Mouse (Mus musculus) erythroblast, embryonic 14.5 days (primary cell): ENCODE measurements around the gene Gm17657. TPM values are rescaled to one million over a fixed set of nuclear protein-coding genes. Genes with fewer than 3 reads are reported as not detected.

ENCODE experiments used
- H3K27me3 ChIP-seq: 2 replicates; pipeline ENCODE4 v1.6.1; 2012; ENCODE audit warnings: inconsistent platforms; ENCODE audit not compliant: control insufficient read depth
- H3K36me3 ChIP-seq: 2 replicates; pipeline ENCODE4 v1.6.1; 2012; ENCODE audit warnings: mild to moderate bottlenecking, inconsistent platforms; ENCODE audit not compliant: control insufficient read depth
- H3K4me1 ChIP-seq: 2 replicates; pipeline ENCODE4 v1.6.1; 2012; ENCODE audit warnings: inconsistent platforms; ENCODE audit not compliant: control insufficient read depth
- H3K4me3 ChIP-seq: replicated peaks from 2 replicates; pipeline ENCODE3; 2012; ENCODE audit warnings: moderate library complexity, mild to moderate bottlenecking, inconsistent platforms
- H3K9me3 ChIP-seq: 2 replicates; pipeline ENCODE4 v1.6.1; 2012; ENCODE audit warnings: low read length, inconsistent platforms, mixed read lengths; ENCODE audit not compliant: control insufficient read depth
- GATA1 ChIP-seq: IDR thresholded peaks from 2 replicates; pipeline ENCODE4 v1.6.1; 2012; ENCODE audit warnings: low read length, inconsistent platforms, mixed read lengths
- TAL1 ChIP-seq: IDR thresholded peaks from 3 replicates; pipeline ENCODE4 v1.6.1; 2012; ENCODE audit warnings: low read length, inconsistent platforms, mixed read lengths
- polyA plus RNA-seq: library from polyadenylated mRNA; stranded (reverse); fragments of >175 nt; gene quantifications from 2 replicates; pipeline ENCODE4 v1.2.3, GENCODE M21; 2012

Gm17657 gene
- polyA plus RNA-seq, 1 experiment = not detected

DNA sequence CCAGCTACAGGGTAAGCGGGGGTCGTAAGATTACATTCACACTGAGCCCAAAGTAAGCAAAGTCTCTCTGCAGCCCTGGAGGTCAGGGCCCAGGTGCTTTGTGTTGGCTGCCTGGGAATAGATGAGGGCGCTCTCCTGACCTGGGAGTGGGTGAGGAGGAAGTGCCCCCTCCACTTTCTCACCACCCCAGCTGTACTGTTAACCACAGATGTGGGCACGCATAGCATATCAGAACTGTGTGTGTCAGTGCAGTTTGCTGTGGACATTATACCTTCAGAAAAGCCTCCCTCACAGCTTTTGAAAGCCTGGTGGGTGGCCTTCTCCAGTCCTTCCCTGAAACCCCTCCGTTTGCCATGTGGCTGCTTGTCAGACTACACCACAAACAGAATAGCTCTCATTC is 34.9 kb upstream of the Gm17657 start:
- H3K9me3 ChIP-seq = no peaks in the 10 kb centered on the region
- H3K4me3 ChIP-seq = no peak overlapping the region
- no peaks in the 10 kb centered on the region for H3K27me3 ChIP-seq
- TF ChIP-seq TAL1 = no peak
- TF ChIP-seq GATA1 = no peak
- peaks cover 16% of the 10 kb centered on the region for H3K4me1 ChIP-seq
- H3K36me3 ChIP-seq = peaks cover 28% of the 10 kb centered on the region

DNA sequence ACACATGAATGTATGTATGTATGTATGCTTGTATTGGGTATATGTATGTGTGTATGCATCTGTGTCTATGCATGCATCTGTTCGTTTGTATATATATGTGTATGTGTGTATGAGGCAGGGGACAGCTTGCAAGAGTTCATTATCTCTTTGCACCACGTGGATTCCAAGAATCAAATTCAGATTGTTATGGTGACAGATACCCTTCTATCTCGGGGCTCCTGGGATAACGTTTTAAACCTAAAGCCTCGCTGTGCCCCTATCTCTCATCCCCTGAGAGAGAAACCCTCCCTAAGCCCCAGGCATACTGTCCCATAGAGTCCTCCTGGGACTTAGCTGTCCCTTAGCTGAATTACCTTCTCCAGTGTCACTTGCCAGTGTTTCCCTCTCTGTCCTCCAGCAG is 34.1 kb upstream of the Gm17657 start:
- Histone ChIP-seq H3K4me1 (peaks cover 16% of the 10 kb centered on the region), H3K4me3 (no peak overlapping the region), H3K27me3 (no peaks in the 10 kb centered on the region), H3K9me3 (no peaks in the 10 kb centered on the region), H3K36me3 (peaks cover 32% of the 10 kb centered on the region)
- TF ChIP-seq TAL1 = no peak
- TF ChIP-seq GATA1 = no peak

DNA sequence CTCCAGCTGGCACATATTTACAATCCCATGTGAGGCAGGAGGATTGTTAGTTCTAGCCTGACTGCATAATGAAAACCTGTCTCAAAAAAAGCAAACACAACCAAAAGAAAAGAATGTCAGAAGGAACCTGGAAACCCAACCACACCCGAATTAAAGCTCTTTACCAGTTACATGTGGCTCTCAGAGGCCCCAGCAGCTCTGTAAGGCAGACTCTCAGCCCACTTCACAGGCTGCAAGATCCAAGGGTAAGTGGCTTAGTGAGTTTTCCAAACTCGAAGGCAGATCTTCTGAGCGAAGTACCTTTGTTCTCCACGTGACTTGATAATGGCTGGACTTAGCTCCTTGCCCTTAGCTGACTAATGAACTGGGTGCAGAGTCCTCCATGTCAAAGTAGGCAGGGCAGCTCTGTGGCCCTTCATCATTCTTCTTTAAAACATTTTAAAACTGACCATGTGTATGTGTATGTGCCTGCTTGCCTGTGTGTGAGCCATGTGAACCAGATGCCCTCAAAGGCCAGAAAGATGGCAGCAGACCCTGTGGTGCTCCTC is 30.2 kb upstream of the Gm17657 start:
- TF ChIP-seq TAL1 (no peak), GATA1 (no peak)
- Histone ChIP-seq H3K4me1 (peaks cover 16% of the 10 kb centered on the region), H3K36me3 (peaks cover 55% of the 10 kb centered on the region)

DNA sequence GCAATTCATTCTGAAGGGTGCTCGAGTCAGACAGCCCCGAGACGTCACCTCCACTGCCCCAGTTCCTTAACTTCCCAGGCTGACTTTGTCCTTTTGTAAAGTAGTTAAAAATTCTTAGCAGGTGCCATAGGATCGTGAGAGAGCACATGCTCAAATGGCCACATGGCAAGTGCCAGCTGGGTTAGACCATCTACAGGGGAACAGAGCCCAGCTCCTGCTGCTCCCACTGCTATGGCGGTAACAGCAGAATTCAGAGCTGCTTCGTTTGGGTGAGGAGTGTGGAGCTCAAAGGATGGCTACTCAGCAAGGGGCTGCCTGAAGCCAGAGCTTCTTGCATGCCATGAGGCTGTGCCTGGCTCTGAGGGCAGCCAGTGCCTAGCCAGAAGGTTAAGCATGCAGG is 20.4 kb upstream of the Gm17657 start:
- H3K36me3 ChIP-seq = peaks cover 69% of the 10 kb centered on the region
- H3K27me3 ChIP-seq = no peaks in the 10 kb centered on the region
- no peaks in the 10 kb centered on the region; the same call in 1 of the 2 replicates for H3K4me1 ChIP-seq
- no peaks in the 10 kb centered on the region for H3K9me3 ChIP-seq
- no peak overlapping the region for H3K4me3 ChIP-seq
- TF ChIP-seq GATA1 (no peak), TAL1 (no peak)

More for the DNA sequence above, 30.2 kb upstream of the Gm17657 start:
- Histone ChIP-seq H3K27me3 (no peaks in the 10 kb centered on the region), H3K4me3 (no peak overlapping the region), H3K9me3 (no peaks in the 10 kb centered on the region)

DNA sequence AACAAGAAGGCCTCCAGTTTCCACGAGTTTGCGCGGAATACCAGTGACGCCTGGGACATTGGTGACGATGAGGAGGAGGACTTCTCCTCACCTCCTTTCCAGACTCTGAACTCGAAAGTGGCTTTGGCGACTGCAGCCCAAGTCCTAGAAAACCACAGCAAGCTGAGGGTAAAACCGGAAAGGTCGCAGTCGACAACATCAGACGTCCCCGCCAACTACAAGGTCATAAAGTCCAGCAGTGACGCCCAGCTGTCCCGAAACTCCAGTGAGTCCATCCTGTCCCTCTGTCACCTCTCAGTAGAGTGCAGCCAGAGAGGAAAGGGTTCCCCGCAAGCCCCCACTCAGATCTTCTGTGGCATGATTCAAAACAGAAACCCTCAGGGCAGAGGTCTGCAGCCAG is 19.0 kb upstream of the Gm17657 start:
- TF ChIP-seq TAL1 (no peak), GATA1 (no peak)
- peaks cover 69% of the 10 kb centered on the region for H3K36me3 ChIP-seq
- no peaks in the 10 kb centered on the region for H3K9me3 ChIP-seq
- H3K4me3 ChIP-seq = no peak overlapping the region
- no peaks in the 10 kb centered on the region for H3K27me3 ChIP-seq
- H3K4me1 ChIP-seq = no peaks in the 10 kb centered on the region; the same call in none of the 2 replicates

DNA sequence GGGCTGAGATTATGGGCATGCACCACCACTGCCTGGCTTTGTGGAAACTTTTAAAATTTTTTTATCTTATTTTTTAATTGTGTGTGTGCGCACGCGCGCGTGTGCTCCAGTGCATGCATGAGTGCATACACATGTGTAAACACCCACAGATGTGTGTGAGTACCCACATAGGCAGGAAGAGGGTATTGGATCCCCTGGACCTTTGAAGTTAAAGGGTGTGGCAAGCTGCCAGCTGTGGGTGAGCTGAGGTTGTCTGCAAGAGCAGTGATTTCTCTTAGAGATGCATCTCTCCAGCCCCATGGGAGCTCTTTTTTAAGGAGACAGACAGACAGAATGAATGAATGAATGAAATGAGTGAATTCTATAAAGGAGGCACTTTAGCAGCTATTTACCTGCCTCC is 16.1 kb upstream of the Gm17657 start:
- Histone ChIP-seq H3K36me3 (peaks cover 41% of the 10 kb centered on the region), H3K9me3 (no peaks in the 10 kb centered on the region), H3K4me1 (no peaks in the 10 kb centered on the region; the same call in none of the 2 replicates), H3K27me3 (no peaks in the 10 kb centered on the region), H3K4me3 (no peak overlapping the region)
- no peak for TF ChIP-seq TAL1
- no peak for TF ChIP-seq GATA1

DNA sequence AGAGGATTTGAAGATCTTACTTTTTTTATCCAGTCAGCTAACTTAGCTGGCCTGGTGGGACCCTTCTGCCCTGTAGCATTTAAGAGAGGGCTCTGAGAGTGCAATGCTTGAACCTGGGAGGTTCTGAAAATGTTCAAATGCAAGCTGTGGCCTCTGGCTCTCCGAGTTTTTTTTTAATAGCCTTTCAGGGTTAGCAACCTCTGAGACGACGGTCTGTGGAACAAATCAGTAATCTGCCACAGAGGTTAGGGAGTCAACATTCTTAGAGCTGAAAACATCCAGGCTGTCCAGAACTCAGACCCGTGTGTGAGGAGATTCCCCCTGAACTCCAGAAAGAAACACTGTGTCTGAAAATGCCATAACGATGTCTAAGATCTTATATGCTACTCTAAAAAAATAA is 9.0 kb upstream of the Gm17657 start:
- no peaks in the 10 kb centered on the region for H3K27me3 ChIP-seq
- H3K36me3 ChIP-seq = no peaks in the 10 kb centered on the region; the same call in 1 of the 2 replicates
- no peak overlapping the region for H3K4me3 ChIP-seq
- TF ChIP-seq TAL1 (no peak), GATA1 (no peak)
- H3K9me3 ChIP-seq = no peaks in the 10 kb centered on the region
- H3K4me1 ChIP-seq = no peaks in the 10 kb centered on the region; the same call in 1 of the 2 replicates

DNA sequence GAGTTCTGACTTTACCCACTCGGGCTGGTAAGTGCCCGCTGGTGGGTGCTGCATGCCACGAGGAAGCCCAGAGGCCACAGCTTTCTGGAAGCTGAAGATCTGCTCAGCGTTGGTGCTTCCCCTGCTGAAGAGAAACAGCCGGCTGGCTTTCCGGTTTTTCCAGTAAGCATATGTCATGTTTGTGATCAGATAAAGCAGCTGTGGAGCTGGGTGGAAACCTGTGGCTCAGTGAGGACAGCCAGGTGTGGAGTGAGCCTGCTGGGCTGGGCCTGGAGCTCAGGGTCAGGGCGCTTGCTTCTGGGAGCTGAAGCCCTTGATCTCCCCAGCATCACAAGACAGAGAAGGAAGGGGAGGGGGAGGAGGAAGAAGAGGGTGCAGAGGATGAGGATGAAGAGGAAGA is 7.5 kb upstream of the Gm17657 start:
- no peak overlapping the region for H3K4me3 ChIP-seq

DNA sequence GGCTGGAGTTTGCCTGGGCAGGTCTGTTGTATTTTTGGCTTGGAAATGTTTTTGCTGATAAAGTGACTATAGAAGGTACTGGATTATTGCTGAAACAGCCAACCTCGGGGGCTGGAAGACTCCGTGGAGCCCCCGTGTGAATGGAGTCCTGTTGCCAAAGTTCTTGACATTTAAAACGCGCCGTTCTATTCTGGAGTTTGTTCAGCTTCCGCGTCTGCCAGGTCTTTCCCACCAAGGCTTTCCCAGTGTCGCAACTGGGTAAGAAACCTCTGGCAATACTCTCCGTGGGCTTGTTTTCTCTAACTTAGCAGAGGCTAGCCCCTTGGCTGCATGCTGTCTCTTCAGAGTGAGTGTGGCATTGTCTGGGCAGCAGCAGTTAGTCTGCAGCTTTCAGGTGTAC is 7.0 kb upstream of the Gm17657 start:
- Histone ChIP-seq H3K9me3 (no peaks in the 10 kb centered on the region), H3K27me3 (no peaks in the 10 kb centered on the region), H3K36me3 (no peaks in the 10 kb centered on the region; the same call in 1 of the 2 replicates), H3K4me1 (peaks cover 6% of the 10 kb centered on the region; the same call in 1 of the 2 replicates), H3K4me3 (no peak overlapping the region)
- no peak for TF ChIP-seq TAL1
- no peak for TF ChIP-seq GATA1

More for the DNA sequence above, 7.5 kb upstream of the Gm17657 start:
- no peaks in the 10 kb centered on the region; the same call in 1 of the 2 replicates for H3K36me3 ChIP-seq
- H3K9me3 ChIP-seq = no peaks in the 10 kb centered on the region
- no peaks in the 10 kb centered on the region for H3K27me3 ChIP-seq
- peak; percentile 26; the same call in 1 of the 2 replicates for TF ChIP-seq GATA1
- no peak for TF ChIP-seq TAL1
- peaks cover 4% of the 10 kb centered on the region; the same call in 1 of the 2 replicates for H3K4me1 ChIP-seq

DNA sequence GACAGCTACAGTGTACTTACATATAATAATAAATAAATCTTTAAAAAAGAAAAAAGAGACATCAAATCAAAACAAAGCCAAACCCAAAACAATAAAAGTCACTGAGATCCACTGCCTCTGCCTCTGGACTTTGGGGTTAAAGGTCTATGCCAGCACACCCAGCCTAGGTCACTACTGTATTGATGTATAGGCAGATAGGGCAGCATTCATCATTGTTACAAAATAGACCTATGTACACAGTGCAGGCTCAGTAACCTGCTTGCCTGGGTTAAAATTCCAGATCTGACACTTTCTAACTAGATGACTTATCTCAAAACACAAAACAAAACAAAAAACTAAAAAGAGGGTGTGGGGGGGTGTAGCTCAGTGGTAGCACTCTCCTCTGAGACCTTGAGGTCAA is 4.7 kb upstream of the Gm17657 start:
- Histone ChIP-seq H3K4me3 (no peak overlapping the region), H3K27me3 (no peaks in the 10 kb centered on the region), H3K4me1 (peaks cover 27% of the 10 kb centered on the region), H3K9me3 (no peaks in the 10 kb centered on the region), H3K36me3 (no peaks in the 10 kb centered on the region; the same call in 1 of the 2 replicates)
- TF ChIP-seq GATA1 (no peak), TAL1 (no peak)
